Mouse (Mus musculus) testis, postnatal 14 days (tissue): ENCODE measurements around the gene Ankrd42.
A peak's percentile ranks its signal among the peaks of the same experiment; 100 is the strongest.

ENCODE experiments used
- DNase-seq: peaks from one replicate; pipeline ENCODE4 v3.0.0; 2021; ENCODE audit warnings: low spot score

The Ankrd42 gene

DNA sequence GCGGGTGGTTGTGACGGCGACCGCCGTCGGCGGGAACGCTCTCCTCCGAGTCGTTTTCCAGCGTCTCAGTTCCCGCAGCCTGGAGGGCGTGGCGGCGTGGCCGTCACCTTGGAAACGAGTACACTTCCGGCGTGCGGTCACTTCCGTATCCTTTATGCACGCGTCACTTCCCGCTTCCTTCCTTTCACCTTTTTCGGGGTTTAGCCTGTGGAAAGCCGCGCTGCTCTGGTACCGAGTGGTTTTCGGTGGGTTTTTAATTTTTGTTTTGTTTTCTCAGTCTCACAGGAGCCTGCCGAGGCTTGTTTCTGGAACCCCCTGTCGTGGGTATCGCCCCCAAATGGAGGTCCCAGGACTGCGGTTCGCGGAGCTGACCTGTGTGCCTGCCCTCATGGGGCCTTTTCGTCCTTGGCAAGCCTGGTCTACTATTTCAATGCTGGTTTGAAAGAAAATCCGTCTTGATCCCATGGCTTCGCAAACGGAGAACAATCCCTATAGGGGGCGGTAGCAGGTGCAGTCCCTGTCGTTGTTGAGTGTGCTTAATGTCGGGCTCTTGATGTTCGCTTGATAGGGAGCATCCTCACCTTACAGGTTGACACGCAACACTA lies at the start of gene Ankrd42:
TSS of gene Ankrd42 (minus strand) at position 122 of the 605 bp plus-strand sequence.
- peak; percentile 91 for DNase-seq

- no peak for DNase-seq
Measured at GRCm38 (mm10) chr7:92677346-92677745, 40.4 kb upstream of the Ankrd42 start.

DNA sequence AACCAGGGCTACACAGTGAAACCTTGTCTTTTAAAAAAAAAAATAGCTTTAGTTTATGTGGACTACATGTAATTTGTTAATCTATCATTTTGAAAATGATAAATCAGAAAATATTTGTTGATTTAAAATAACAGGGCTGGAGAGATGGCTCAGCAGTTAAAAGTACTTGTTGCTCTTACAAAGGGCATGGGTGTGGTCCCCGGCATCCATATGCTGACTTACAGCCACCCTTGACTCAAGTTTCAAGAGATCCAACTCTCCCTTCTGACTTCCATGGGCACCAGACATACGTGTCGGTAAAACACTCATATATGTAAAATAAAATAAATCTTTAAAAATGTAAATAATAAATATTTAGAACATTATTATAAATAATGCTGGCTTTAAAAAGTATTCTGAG lies 38.2 kb upstream of the Ankrd42 start:
- DNase-seq: no peak

GRCm38 (mm10) chr7:92669507-92670471 lies 32.8 kb upstream of the Ankrd42 start, which contains the start of gene Pcf11:
Gene Pcf11 (minus strand): TSS chr7:92669934.
- peak; percentile 96 for DNase-seq

DNA sequence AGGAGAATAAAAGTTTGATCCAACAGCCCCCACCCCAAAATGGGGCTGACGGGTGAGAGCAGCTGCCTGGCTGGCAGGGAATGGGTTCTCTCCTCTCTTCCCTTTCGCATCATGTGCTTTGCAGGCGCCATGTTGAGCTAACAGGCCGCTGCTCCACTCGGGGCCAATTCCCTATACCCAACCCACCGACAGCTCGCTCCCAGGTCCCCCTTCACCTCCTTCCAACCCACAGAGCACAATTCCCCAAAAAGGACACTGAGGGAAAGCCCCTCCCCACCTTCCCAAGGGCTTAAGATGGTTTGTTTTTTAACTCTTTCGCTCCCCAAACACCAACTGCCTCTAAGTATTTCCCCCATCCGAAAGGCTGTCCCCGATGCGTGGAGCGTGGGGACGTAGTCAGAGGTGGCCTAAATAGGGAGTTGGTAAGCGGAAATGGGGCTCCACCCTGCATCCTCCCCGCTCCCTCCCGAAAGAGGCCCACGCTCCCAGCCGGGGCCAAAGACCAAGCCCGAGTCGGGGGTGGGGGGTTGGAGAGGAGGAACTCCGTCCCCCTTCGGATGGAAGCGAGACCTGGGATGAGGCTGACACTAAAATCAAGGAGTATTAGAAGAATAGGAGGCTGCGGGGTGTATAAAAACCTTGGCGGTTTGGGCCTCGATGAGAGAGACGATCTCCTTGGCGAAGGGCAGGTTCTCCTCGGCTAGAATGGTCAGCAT lies 32.0 kb upstream of the Ankrd42 start:
- peak; percentile 64 for DNase-seq

DNA sequence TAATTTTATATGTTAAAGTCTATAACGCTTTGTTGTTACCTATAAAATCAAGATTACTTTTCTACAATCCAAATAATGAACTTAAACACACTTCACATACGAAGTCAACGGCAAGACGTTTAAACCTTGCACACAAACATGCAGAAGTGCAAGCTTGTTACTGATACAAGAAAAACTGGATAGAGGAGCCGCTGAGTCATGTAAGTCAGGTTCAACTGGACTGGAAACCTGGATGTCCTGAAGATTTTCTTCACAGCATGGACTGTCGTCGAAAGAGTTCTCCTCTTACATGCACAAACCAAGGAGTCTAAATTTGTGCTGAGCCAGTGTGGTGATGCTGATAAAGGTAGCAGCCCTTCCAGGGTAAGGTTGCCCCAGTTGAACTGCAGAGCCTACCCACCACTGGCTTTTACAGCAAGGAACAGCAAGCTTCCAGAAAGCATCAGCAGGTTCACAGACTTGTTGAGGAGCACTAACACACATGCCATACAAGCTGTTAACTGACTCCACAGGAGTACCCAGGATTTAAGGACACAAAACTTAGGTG lies 29.4 kb upstream of the Ankrd42 start:
- no peak for DNase-seq

GRCm38 (mm10) chr7:92658050-92658449 lies 21.1 kb upstream of the Ankrd42 start:
- DNase-seq: no peak

DNA sequence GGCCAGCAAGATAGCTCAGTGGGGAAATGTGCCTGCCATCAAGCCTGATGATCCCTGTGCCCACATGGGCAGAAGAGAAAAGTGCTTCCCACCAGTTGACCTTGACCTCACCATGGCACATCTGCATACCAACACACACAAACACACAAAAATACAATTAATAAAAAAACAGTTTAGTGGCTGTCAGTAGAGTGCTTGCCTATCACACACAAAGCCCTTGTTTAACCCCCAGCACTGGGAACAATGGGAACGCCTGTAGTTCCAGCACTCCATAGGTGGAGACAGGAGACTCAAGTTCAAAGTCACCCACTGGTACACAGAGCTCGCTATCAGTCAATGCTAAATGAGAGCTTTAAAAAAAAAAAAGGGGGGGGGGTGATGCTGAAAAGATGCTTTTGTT lies 19.4 kb upstream of the Ankrd42 start:
- DNase-seq: no peak

- no peak for DNase-seq
Measured at GRCm38 (mm10) chr7:92653329-92653728, 16.4 kb upstream of the Ankrd42 start.

GRCm38 (mm10) chr7:92647790-92648189 lies 10.8 kb upstream of the Ankrd42 start:
- DNase-seq: no peak

DNA sequence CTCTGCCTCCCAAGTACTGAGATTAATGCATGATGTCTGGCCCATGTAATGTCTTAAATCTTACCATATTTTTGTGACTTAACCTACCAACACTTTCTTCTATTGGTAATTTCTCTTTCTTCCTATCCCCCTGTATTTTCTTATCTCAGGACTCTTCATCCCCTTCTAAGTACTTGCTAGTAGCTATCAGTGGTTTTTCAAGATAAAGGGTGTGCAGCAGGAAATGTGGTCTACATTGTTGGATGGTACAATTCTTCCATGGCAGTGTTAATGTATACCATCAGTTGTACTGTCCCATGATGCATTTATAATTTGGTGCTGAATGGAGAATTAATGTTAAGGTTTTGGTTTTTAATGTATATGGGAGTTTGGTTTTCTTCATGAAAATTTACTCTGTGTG lies 5.4 kb upstream of the Ankrd42 start:
- DNase-seq: no peak

DNA sequence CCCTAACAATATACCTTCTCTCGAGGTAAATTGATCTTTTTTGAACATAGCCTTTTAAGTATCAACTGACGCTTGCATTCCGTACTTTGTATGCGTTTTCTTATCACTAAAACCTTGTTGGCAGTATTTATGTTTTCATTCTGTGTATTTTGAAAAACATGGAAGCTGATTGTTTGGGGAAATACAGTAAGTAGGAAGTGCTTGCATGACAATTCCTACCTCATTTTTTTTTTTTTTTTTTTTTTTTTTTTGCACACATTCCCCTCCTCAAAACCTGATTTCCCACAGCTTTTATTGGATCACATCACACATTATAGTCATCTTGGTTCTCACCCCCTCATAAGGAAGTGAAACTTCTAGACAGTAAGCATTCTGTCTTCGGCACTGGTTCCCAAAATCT lies 1.1 kb upstream of the Ankrd42 start:
- no peak for DNase-seq

GRCm38 (mm10) chr7:92636295-92637011 lies 489 bp downstream of the Ankrd42 start:
- no peak for DNase-seq

GRCm38 (mm10) chr7:92630167-92630566 lies 6.8 kb downstream of the Ankrd42 start:
- DNase-seq: no peak

- DNase-seq: no peak
Measured at GRCm38 (mm10) chr7:92624488-92624887, 12.5 kb downstream of the Ankrd42 start.

- no peak for DNase-seq
Measured at GRCm38 (mm10) chr7:92610830-92611229, 26.1 kb downstream of the Ankrd42 start.

DNA sequence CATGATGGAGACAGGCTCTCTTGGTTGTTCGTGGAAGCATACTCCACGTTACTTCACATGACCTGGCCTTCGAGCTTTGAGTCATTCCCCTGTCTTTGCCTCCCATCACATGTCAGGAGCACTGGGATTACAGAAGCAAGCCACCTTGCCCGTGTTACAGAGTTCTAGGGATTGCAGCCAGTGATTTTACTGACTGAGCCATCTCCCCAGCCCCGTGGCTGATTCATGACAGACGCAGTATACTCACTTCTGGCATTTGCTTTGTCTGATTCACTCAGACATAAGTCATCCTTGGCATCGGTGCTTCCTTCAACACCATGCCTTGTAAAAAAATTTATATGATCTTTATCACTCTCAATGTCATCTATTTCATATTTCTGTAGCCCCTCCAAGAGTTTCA lies 32.0 kb downstream of the Ankrd42 start:
- DNase-seq: no peak

- no peak for DNase-seq
Measured at GRCm38 (mm10) chr7:92590842-92591241, 46.1 kb downstream of the Ankrd42 start.

- no peak for DNase-seq
Measured at GRCm38 (mm10) chr7:92589986-92590385, 47.0 kb downstream of the Ankrd42 start.

- DNase-seq: no peak
Measured at GRCm38 (mm10) chr7:92583567-92583966, 53.4 kb downstream of the Ankrd42 start.

DNA sequence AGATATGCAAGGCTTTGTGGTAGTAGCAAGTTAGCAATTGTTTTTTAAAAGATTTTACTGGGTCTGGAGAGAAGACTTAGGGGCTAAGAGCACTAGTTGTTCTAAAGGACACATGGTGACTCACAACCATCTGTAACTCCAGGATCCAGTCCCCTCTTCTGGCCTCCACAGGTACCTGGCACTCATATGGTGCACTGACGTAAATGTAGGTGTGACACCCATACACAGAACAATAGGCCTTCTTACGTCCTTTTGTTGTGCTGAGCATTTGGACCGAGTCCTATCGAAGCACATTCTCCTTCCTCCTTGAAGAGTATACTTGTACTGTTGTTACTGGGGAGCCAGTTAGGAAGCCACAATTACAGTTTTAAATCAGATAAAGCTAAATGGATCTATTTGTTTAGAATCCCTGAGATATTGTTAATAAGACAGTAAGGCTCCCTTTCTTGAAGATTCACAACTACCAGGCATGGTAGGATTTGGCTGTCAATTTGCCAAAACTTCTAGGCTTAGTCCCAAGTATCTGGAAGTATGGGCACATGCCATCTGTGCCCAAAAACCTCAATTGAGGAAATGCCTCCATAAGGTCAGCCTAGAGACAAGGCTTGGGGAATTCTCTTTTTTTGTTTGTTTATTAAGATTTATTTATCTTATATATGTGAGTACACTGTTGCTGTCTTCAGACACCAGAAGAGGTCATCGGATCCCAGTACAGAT lies 56.3 kb downstream of the Ankrd42 start:
- no peak for DNase-seq
